Mouse (Mus musculus) limb, embryonic 12.5 days (tissue): ENCODE results near the gene Tpt1. TPM values are rescaled to one million over a fixed set of nuclear protein-coding genes. Genes with fewer than 3 reads are reported as not detected.
A peak's percentile ranks its signal among the peaks of the same experiment; 100 is the strongest.

Source experiments
- ATAC-seq: fragments of 200-750 bp; cut with Nextera tagmentation; 2 replicates; pipeline ENCODE4 v1.8.0; 2017; ENCODE audit warnings: low read depth, moderate TSS enrichment; ENCODE audit not compliant: insufficient number of reproducible peaks, insufficient read depth, low FRiP score, low TSS enrichment
- H3K27ac ChIP-seq: fragments of 300-500 bp; sonication (generic); 2 replicates; pipeline ENCODE4 v1.5.1; 2016; ENCODE audit warnings: mild to moderate bottlenecking, moderate library complexity
- H3K27me3 ChIP-seq: fragments of 300-500 bp; sonication (generic); 2 replicates; pipeline ENCODE4 v1.6.1; 2016; ENCODE audit warnings: mild to moderate bottlenecking, moderate library complexity
- H3K36me3 ChIP-seq: fragments of 300-500 bp; sonication (generic); 2 replicates; pipeline ENCODE4 v1.6.1; 2016; ENCODE audit warnings: mild to moderate bottlenecking, moderate library complexity
- H3K4me1 ChIP-seq: fragments of 300-500 bp; sonication (generic); replicated peaks from 2 replicates; pipeline ENCODE4 v1.6.1; 2016
- H3K4me2 ChIP-seq: fragments of 300-500 bp; sonication (generic); 2 replicates; pipeline ENCODE4 v1.6.1; 2016; ENCODE audit warnings: mild to moderate bottlenecking, moderate library complexity
- H3K4me3 ChIP-seq: fragments of 300-500 bp; sonication (generic); replicated peaks from 2 replicates; pipeline ENCODE4 v1.5.1; 2016; ENCODE audit warnings: mild to moderate bottlenecking
- H3K9ac ChIP-seq: fragments of 300-500 bp; sonication (generic); replicated peaks from 2 replicates; pipeline ENCODE4 v1.6.1; 2016; ENCODE audit warnings: mild to moderate bottlenecking, moderate library complexity
- H3K9me3 ChIP-seq: fragments of 300-500 bp; sonication (generic); 2 replicates; pipeline ENCODE4 v1.6.1; 2016; ENCODE audit warnings: mild to moderate bottlenecking, moderate library complexity
- WGBS: fragments of 180-500 bp; shearing (Covaris S2); methylation state at CpG from one replicate; pipeline ENCODE4 v1.1.7; 2016; 5-methylcytosine and 5-hydroxymethylcytosine counted together
- polyA plus RNA-seq: library from polyadenylated mRNA; unstranded; fragments of >200 nt; fragmentation: Nextera tagmentation; extraction: Ambion mirVana; gene quantifications from 2 replicates; pipeline ENCODE4 v1.2.1, GENCODE M21; 2016

Tpt1 gene
- polyA plus RNA-seq, 1 experiment from 2014 or later = 1,047 TPM

- Histone ChIP-seq H3K9me3 (no peaks in the 10 kb centered on the region), H3K27ac (no peak overlapping the region), H3K27me3 (0 out of 2 replicates have a peak, but pooled peaks cover 3% of the 10 kb centered on the region), H3K9ac (no peak overlapping the region), H3K4me1 (peaks cover 9% of the 10 kb centered on the region; the same call in 1 of the 2 replicates), H3K4me3 (no peak overlapping the region), H3K4me2 (no peak overlapping the region), H3K36me3 (no peaks in the 10 kb centered on the region)
- WGBS = 85% methylated on average over 3 of the region's 3 CpGs
- ATAC-seq = no peak
These were observed 32.4 kb downstream of the Tpt1 start for GRCm38 (mm10) chr14:75877297-75877696.

- H3K27me3 ChIP-seq = 0 out of 2 replicates have a peak, but pooled peaks cover 3% of the 10 kb centered on the region
- H3K27ac ChIP-seq = no peak overlapping the region
- 32% methylated on average over 8 of the region's 8 CpGs for WGBS
- H3K4me1 ChIP-seq = peaks cover 9% of the 10 kb centered on the region; the same call in 1 of the 2 replicates
- H3K4me2 ChIP-seq = no peak overlapping the region; the same call in 1 of the 2 replicates
- no peak overlapping the region for H3K9ac ChIP-seq
- H3K9me3 ChIP-seq = no peaks in the 10 kb centered on the region
- no peak overlapping the region for H3K4me3 ChIP-seq
- H3K36me3 ChIP-seq = no peaks in the 10 kb centered on the region
- ATAC-seq = no peak
These were observed 34.1 kb downstream of the Tpt1 start for GRCm38 (mm10) chr14:75878980-75879379.

GRCm38 (mm10) chr14:75881856-75882255, 37.0 kb downstream of the Tpt1 start:
- WGBS = 33% methylated on average over 4 of the region's 4 CpGs
- no peaks in the 10 kb centered on the region for H3K36me3 ChIP-seq
- H3K4me2 ChIP-seq = no peak overlapping the region
- no peak overlapping the region for H3K4me3 ChIP-seq
- no peak for ATAC-seq
- H3K27me3 ChIP-seq = no peaks in the 10 kb centered on the region
- H3K4me1 ChIP-seq = peaks cover 9% of the 10 kb centered on the region; the same call in 1 of the 2 replicates
- H3K9me3 ChIP-seq = no peaks in the 10 kb centered on the region
- no peak overlapping the region for H3K9ac ChIP-seq
- H3K27ac ChIP-seq = 0 out of 2 replicates have a peak overlapping the region, but pooled peaks have one; percentile 8

GRCm38 (mm10) chr14:75883330-75883729, 38.4 kb downstream of the Tpt1 start:
- Histone ChIP-seq H3K36me3 (no peaks in the 10 kb centered on the region), H3K27me3 (no peaks in the 10 kb centered on the region), H3K9ac (no peak overlapping the region), H3K4me1 (peaks cover 9% of the 10 kb centered on the region; the same call in 1 of the 2 replicates), H3K4me2 (no peak overlapping the region), H3K27ac (no peak overlapping the region), H3K9me3 (no peaks in the 10 kb centered on the region), H3K4me3 (no peak overlapping the region)
- no peak for ATAC-seq
- 75% methylated on average over 5 of the region's 5 CpGs for WGBS

- no peak for ATAC-seq
- Histone ChIP-seq H3K27me3 (no peaks in the 10 kb centered on the region), H3K9ac (no peak overlapping the region), H3K9me3 (no peaks in the 10 kb centered on the region), H3K4me2 (no peak overlapping the region), H3K4me3 (no peak overlapping the region), H3K4me1 (peaks cover 9% of the 10 kb centered on the region; the same call in 1 of the 2 replicates), H3K27ac (no peak overlapping the region), H3K36me3 (no peaks in the 10 kb centered on the region)
- 71% methylated on average over 5 of the region's 5 CpGs for WGBS
These were observed 39.0 kb downstream of the Tpt1 start for GRCm38 (mm10) chr14:75883873-75884272.

- peaks cover 22% of the 10 kb centered on the region for H3K36me3 ChIP-seq
- ATAC-seq = no peak
- H3K27me3 ChIP-seq = no peaks in the 10 kb centered on the region
- no peak overlapping the region for H3K4me2 ChIP-seq
- H3K27ac ChIP-seq = no peak overlapping the region
- H3K9ac ChIP-seq = no peak overlapping the region
- WGBS = 83% methylated on average over 9 of the region's 9 CpGs
- no peaks in the 10 kb centered on the region for H3K4me1 ChIP-seq
- H3K4me3 ChIP-seq = no peak overlapping the region
- no peaks in the 10 kb centered on the region for H3K9me3 ChIP-seq
These were observed 47.2 kb downstream of the Tpt1 start for GRCm38 (mm10) chr14:75892118-75892517.

Other genes starting within 250 kb of the Tpt1 start
- not detected in 2 replicates for gene Erich6b, start 202.8 kb upstream of the Tpt1 start, polyA plus RNA-seq
- gene Cog3, start 90.6 kb upstream of the Tpt1 start, polyA plus RNA-seq = 26.0 and 27.0 TPM in 2 replicates
- gene Slc25a30, start 58.1 kb upstream of the Tpt1 start, polyA plus RNA-seq = 4.6 and 4.7 TPM in 2 replicates
- gene Kctd4, start 109.9 kb downstream of the Tpt1 start, polyA plus RNA-seq = 1.1 and 1.2 TPM in 2 replicates
- gene Gtf2f2, start 165.8 kb downstream of the Tpt1 start, polyA plus RNA-seq = 52.5 and 52.8 TPM in 2 replicates